Mouse (Mus musculus) hindbrain, embryonic 12.5 days (tissue): ENCODE data around the gene Dnmt3a. TPM values are rescaled to one million over a fixed set of nuclear protein-coding genes. Genes with fewer than 3 reads are reported as not detected.

Experiments
- ATAC-seq: fragments of 200-750 bp; cut with Nextera tagmentation; 2 replicates; pipeline ENCODE4 v1.8.0; 2017; ENCODE audit warnings: moderate TSS enrichment; ENCODE audit not compliant: low FRiP score
- H3K27ac ChIP-seq: fragments of 300-500 bp; sonication (generic); 2 replicates; pipeline ENCODE4 v1.5.1; 2016; ENCODE audit warnings: mild to moderate bottlenecking
- H3K27me3 ChIP-seq: fragments of 300-500 bp; sonication (generic); 2 replicates; pipeline ENCODE4 v1.6.1; 2016; ENCODE audit warnings: mild to moderate bottlenecking
- H3K36me3 ChIP-seq: fragments of 300-500 bp; sonication (generic); 2 replicates; pipeline ENCODE4 v1.6.1; 2016; ENCODE audit warnings: mild to moderate bottlenecking
- H3K4me1 ChIP-seq: fragments of 300-500 bp; sonication (generic); 2 replicates; pipeline ENCODE4 v1.6.1; 2016
- H3K4me2 ChIP-seq: fragments of 300-500 bp; sonication (generic); replicated peaks from 2 replicates; pipeline ENCODE4 v1.6.1; 2016; ENCODE audit warnings: mild to moderate bottlenecking
- H3K4me3 ChIP-seq: fragments of 300-500 bp; sonication (generic); 2 replicates; pipeline ENCODE4 v1.5.1; 2016; ENCODE audit warnings: mild to moderate bottlenecking
- H3K9ac ChIP-seq: fragments of 300-500 bp; sonication (generic); 2 replicates; pipeline ENCODE4 v1.6.1; 2016; ENCODE audit warnings: mild to moderate bottlenecking, moderate library complexity
- H3K9me3 ChIP-seq: fragments of 300-500 bp; sonication (generic); replicated peaks from 2 replicates; pipeline ENCODE4 v1.6.1; 2016; ENCODE audit warnings: mild to moderate bottlenecking
- WGBS: fragments of 180-500 bp; shearing (Covaris S2); methylation state at CpG from one replicate; pipeline ENCODE4 v1.1.7; 2016; 5-methylcytosine and 5-hydroxymethylcytosine counted together
- polyA plus RNA-seq: library from polyadenylated mRNA; unstranded; fragments of >200 nt; fragmentation: Nextera tagmentation; extraction: Ambion mirVana; gene quantifications from 2 replicates; pipeline ENCODE4 v1.2.1, GENCODE M21; 2016

The Dnmt3a gene
- polyA plus RNA-seq, 1 experiment from 2014 or later: 166 TPM

DNA sequence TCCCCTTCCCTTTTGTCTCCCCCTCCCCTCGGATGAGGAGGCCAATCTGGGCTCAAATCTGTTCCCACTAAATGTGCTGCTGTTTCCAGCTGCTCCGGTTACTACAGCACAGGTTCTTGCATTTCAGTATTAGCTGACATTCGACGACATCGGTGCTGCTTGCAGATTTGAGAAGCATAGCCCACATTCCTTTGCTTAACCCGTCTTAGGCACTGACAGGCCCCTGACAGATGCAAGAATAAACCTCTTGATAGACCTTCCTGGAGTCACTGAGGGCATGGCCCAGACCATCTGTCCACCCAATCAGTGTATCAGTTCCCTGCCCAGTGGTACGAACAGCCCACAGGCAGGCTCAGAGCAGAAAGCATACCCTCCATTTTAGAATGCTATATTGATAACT lies 38.1 kb downstream of the Dnmt3a start:
- no peak overlapping the region for H3K9ac ChIP-seq
- H3K4me3 ChIP-seq: no peak overlapping the region
- 0 out of 2 replicates have a peak, but pooled peaks have one; percentile 11 for ATAC-seq
- H3K27me3 ChIP-seq: no peaks in the 10 kb centered on the region
- H3K4me1 ChIP-seq: peaks cover 17% of the 10 kb centered on the region
- no peaks in the 10 kb centered on the region for H3K9me3 ChIP-seq
- H3K36me3 ChIP-seq: peaks cover 15% of the 10 kb centered on the region
- WGBS: 29% methylated on average over 7 of the region's 7 CpGs
- H3K4me2 ChIP-seq: no peak overlapping the region
- peak overlapping the region; percentile 75; the same call in 1 of the 2 replicates for H3K27ac ChIP-seq

DNA sequence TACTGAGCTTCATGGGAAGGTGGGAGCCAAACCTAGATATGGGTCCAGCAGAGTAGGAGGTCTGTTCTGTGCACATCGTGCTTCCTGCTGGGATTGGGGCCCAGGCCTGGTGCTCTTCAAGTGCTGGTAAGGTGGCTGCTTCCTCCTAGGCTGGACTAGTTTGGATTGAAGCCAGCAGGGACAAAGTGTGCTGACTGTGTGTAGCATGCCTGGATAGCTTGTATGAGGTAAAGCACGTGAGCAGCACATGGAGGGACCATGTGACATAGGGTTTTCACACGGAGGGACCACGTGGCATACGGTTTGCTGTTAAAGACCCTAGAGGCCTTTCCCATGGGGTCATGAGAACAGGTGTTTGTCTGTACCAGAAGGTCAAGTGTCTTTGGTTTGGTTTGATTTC lies 38.5 kb downstream of the Dnmt3a start:
- no peak overlapping the region for H3K27ac ChIP-seq
- no peak for ATAC-seq
- peaks cover 17% of the 10 kb centered on the region for H3K4me1 ChIP-seq
- no peaks in the 10 kb centered on the region for H3K27me3 ChIP-seq
- 76% methylated on average over 5 of the region's 5 CpGs for WGBS
- H3K9ac ChIP-seq: no peak overlapping the region
- H3K4me2 ChIP-seq: no peak overlapping the region
- peaks cover 15% of the 10 kb centered on the region for H3K36me3 ChIP-seq
- no peaks in the 10 kb centered on the region for H3K9me3 ChIP-seq
- H3K4me3 ChIP-seq: no peak overlapping the region

DNA sequence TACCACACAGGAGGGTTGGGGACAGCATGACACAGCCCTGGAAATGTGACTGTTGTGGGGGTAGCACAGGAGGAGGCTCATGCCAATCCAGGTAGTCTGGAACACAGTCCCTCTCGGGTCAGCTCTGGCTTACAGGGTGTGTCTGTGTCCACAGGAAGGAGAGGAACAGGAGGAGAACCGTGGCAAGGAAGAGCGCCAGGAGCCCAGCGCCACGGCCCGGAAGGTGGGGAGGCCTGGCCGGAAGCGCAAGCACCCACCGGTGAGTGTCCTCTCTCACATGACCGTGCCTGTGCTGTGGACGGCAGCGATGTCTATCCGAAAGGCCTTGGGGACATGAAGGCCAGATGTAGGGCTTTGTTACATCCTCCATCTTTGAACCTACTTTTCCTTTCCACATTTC lies 43.7 kb downstream of the Dnmt3a start:
- Histone ChIP-seq H3K9me3 (no peaks in the 10 kb centered on the region), H3K9ac (no peak overlapping the region), H3K36me3 (peaks cover 13% of the 10 kb centered on the region), H3K27me3 (no peaks in the 10 kb centered on the region), H3K4me1 (peaks cover 11% of the 10 kb centered on the region), H3K4me3 (no peak overlapping the region), H3K4me2 (no peak overlapping the region), H3K27ac (no peak overlapping the region)
- 0 out of 2 replicates have a peak, but pooled peaks have one; percentile 21 for ATAC-seq
- 93% methylated on average over 13 of the region's 13 CpGs for WGBS

DNA sequence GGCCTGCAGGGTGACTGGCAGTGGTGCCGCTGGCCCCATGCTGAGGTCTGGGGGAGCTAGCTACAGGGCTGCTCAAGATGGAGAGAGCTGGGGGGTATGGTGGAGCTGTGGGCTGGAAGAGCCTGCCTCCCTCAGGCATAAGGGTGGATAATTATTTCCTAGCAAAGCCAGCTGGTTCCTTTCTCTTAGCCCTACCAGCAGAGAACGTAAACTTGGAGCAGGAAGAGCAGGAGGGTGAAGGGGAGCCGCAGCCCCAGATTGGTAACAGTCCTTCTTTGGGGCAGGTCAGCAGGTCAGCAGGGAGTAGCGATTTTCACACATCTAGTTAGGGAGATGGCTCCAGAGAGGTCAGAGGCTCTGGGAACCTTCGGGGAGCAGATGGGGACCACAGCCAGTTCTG lies 44.4 kb downstream of the Dnmt3a start:
- WGBS: 19% methylated on average over 5 of the region's 5 CpGs
- no peak overlapping the region for H3K9ac ChIP-seq
- peak; percentile 61; the same call in 1 of the 2 replicates for ATAC-seq

DNA sequence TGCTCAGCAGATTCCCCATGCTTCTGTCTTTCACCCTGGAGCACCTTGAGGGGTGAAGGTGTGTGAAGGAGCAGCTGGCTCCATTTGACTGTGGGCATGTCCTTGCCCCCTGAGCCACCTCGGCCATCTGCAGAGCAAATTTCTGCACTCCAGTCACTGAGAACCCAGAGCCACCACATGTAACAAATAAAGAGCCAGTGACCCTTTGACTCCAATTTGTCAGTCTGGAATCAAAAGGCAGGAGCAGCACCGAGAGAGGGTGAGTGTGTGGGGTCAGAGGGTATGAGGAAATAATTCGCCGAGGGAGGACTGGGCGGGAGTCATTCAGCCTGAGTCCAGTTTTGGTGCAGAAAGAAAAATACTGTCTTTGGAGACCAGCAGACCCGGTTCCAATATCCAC lies 44.9 kb downstream of the Dnmt3a start:
- peaks cover 13% of the 10 kb centered on the region for H3K36me3 ChIP-seq
- no peaks in the 10 kb centered on the region for H3K27me3 ChIP-seq
- peaks cover 13% of the 10 kb centered on the region for H3K4me1 ChIP-seq
- H3K4me2 ChIP-seq: no peak overlapping the region
- WGBS: 15% methylated on average over 6 of the region's 6 CpGs
- H3K9ac ChIP-seq: no peak overlapping the region
- no peak overlapping the region for H3K27ac ChIP-seq
- H3K4me3 ChIP-seq: no peak overlapping the region
- 0 out of 2 replicates have a peak, but pooled peaks have one; percentile 40 for ATAC-seq
- no peaks in the 10 kb centered on the region for H3K9me3 ChIP-seq

More for the DNA sequence above, 44.4 kb downstream of the Dnmt3a start:
- H3K27ac ChIP-seq: no peak overlapping the region
- H3K36me3 ChIP-seq: peaks cover 13% of the 10 kb centered on the region
- peaks cover 11% of the 10 kb centered on the region for H3K4me1 ChIP-seq
- no peak overlapping the region for H3K4me3 ChIP-seq
- no peaks in the 10 kb centered on the region for H3K9me3 ChIP-seq
- H3K4me2 ChIP-seq: no peak overlapping the region
- no peaks in the 10 kb centered on the region for H3K27me3 ChIP-seq

DNA sequence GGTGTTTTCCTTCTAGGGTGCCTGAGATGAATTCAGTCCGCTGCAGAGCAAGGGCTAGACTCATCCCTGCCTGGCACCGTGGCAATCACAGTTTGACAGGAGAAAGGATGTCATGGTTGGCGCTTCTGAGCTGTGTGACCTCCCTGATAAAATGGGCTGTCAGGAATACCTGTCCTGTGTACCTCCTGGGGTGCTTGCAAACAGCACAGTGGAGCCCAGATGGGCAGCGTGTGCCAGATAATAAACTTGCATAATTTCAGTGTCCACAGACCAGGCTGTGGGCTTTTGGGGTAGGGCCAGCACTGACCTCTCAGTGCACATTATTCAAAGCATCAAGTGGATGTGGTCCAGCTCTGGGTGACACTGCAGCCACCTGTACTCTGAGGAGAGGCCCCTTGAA lies 45.4 kb downstream of the Dnmt3a start:
- Histone ChIP-seq H3K27me3 (no peaks in the 10 kb centered on the region), H3K9me3 (no peaks in the 10 kb centered on the region), H3K27ac (no peak overlapping the region), H3K4me1 (peaks cover 18% of the 10 kb centered on the region), H3K4me2 (no peak overlapping the region), H3K4me3 (no peak overlapping the region), H3K36me3 (peaks cover 13% of the 10 kb centered on the region), H3K9ac (no peak overlapping the region)
- WGBS: 46% methylated on average over 4 of the region's 4 CpGs
- 0 out of 2 replicates have a peak, but pooled peaks have one; percentile 46 for ATAC-seq

- WGBS: 46% methylated on average over 5 of the region's 5 CpGs
- ATAC-seq: no peak
- no peak overlapping the region for H3K9ac ChIP-seq
Measured at GRCm38 (mm10) chr12:3852521-3852920, 46.7 kb downstream of the Dnmt3a start.

DNA sequence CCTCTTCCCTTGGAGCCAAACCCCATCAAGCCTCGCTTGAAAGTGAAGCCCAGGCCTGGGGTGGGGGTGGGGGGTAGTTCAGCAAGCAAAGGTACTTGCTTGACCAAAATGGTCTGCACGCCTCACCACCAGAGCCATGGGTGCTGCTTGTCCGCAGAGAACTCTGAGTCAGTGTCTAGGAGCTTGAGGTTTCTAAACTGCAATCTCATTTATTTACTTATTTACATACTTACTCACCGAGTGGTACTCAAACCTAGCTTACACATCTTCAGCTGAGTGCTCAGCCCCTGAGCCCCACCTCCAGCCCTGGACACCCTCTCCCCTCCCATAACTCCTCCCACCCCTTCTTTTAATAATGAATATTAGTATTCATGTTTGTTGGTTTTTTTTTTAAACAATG lies 48.6 kb downstream of the Dnmt3a start:
- WGBS: 75% methylated on average over 4 of the region's 4 CpGs
- H3K9ac ChIP-seq: no peak overlapping the region
- no peak for ATAC-seq
- H3K27ac ChIP-seq: no peak overlapping the region
- H3K27me3 ChIP-seq: no peaks in the 10 kb centered on the region
- no peak overlapping the region for H3K4me2 ChIP-seq
- peaks cover 13% of the 10 kb centered on the region for H3K36me3 ChIP-seq
- H3K9me3 ChIP-seq: no peaks in the 10 kb centered on the region
- no peak overlapping the region for H3K4me3 ChIP-seq
- H3K4me1 ChIP-seq: peaks cover 22% of the 10 kb centered on the region

More at GRCm38 (mm10) chr12:3852521-3852920, 46.7 kb downstream of the Dnmt3a start:
- Histone ChIP-seq H3K36me3 (peaks cover 13% of the 10 kb centered on the region), H3K27ac (no peak overlapping the region), H3K4me1 (peaks cover 22% of the 10 kb centered on the region), H3K9me3 (no peaks in the 10 kb centered on the region), H3K4me3 (no peak overlapping the region), H3K4me2 (no peak overlapping the region), H3K27me3 (no peaks in the 10 kb centered on the region)

GRCm38 (mm10) chr12:3855762-3856501 lies 50.1 kb downstream of the Dnmt3a start:
- H3K36me3 ChIP-seq: peaks cover 13% of the 10 kb centered on the region; the same call in 1 of the 2 replicates
- 60% methylated on average over 7 of the region's 7 CpGs for WGBS
- H3K4me2 ChIP-seq: no peak overlapping the region
- H3K27me3 ChIP-seq: no peaks in the 10 kb centered on the region
- ATAC-seq: no peak
- no peak overlapping the region for H3K27ac ChIP-seq
- H3K9me3 ChIP-seq: no peaks in the 10 kb centered on the region
- H3K4me3 ChIP-seq: no peak overlapping the region
- peaks cover 11% of the 10 kb centered on the region; the same call in 1 of the 2 replicates for H3K4me1 ChIP-seq
- 0 out of 2 replicates have a peak overlapping the region, but pooled peaks have one; percentile 3 for H3K9ac ChIP-seq

- no peaks in the 10 kb centered on the region for H3K27me3 ChIP-seq
- no peak overlapping the region for H3K4me3 ChIP-seq
- no peak for ATAC-seq
- H3K4me1 ChIP-seq: peaks cover 11% of the 10 kb centered on the region; the same call in 1 of the 2 replicates
- no peak overlapping the region for H3K4me2 ChIP-seq
- no peaks in the 10 kb centered on the region for H3K9me3 ChIP-seq
- 87% methylated on average over 2 of the region's 2 CpGs for WGBS
- no peak overlapping the region for H3K27ac ChIP-seq
- 0 out of 2 replicates have a peak, but pooled peaks cover 13% of the 10 kb centered on the region for H3K36me3 ChIP-seq
- H3K9ac ChIP-seq: no peak overlapping the region
Measured at GRCm38 (mm10) chr12:3856748-3857147, 50.9 kb downstream of the Dnmt3a start.

DNA sequence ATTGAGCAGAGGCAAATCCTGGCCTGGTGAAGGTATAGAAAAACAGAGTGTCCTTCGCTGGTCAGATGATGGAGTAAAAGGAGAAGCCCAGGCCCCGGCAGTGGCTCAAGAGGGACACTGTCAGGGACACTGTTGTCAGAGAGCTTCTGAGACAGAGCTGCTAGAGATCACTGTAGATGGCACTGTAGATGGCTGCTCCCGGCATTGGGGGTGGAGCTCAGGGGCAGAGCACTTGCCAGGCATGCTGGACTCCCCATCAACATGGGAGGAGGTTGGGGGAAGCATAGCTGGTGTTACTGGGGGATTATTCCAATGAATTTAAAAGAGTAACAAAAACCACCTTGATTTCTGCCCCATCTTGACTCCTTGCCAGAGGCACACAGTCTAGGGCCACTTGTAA lies 51.4 kb downstream of the Dnmt3a start:
- H3K36me3 ChIP-seq: 0 out of 2 replicates have a peak, but pooled peaks cover 13% of the 10 kb centered on the region
- no peaks in the 10 kb centered on the region for H3K9me3 ChIP-seq
- no peaks in the 10 kb centered on the region for H3K27me3 ChIP-seq
- no peak overlapping the region for H3K4me2 ChIP-seq
- no peak for ATAC-seq
- H3K4me3 ChIP-seq: no peak overlapping the region
- H3K27ac ChIP-seq: no peak overlapping the region
- H3K4me1 ChIP-seq: peaks cover 11% of the 10 kb centered on the region; the same call in 1 of the 2 replicates
- 80% methylated on average over 3 of the region's 3 CpGs for WGBS
- no peak overlapping the region for H3K9ac ChIP-seq

DNA sequence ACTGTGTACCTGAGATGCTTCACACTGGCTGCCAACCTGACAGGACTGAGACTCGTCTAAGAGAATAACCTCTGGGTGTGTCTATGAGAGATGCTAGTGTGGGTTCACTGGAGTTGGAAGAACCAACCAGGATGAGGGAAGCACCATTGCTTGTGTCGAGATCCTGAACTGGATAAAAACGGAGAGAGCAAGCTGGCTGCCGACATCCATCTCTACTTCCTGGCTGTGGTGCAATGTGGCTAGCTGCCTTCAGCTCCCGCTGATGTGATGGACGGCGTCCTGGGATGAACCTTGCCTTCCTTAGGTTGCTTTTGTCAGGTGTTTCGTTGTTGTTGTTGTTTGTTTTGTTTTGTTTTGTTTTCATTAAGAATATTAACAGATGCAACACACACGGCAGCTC lies 52.0 kb downstream of the Dnmt3a start:
- H3K36me3 ChIP-seq: 0 out of 2 replicates have a peak, but pooled peaks cover 8% of the 10 kb centered on the region
- 86% methylated on average over 9 of the region's 9 CpGs for WGBS

More for the DNA sequence above, 52.0 kb downstream of the Dnmt3a start:
- H3K4me3 ChIP-seq: no peak overlapping the region
- no peak overlapping the region for H3K4me2 ChIP-seq
- H3K4me1 ChIP-seq: peaks cover 11% of the 10 kb centered on the region; the same call in 1 of the 2 replicates
- ATAC-seq: no peak
- no peaks in the 10 kb centered on the region for H3K27me3 ChIP-seq
- no peaks in the 10 kb centered on the region for H3K9me3 ChIP-seq
- H3K9ac ChIP-seq: no peak overlapping the region
- H3K27ac ChIP-seq: no peak overlapping the region
